Mouse (Mus musculus) right cerebral cortex, adult 2 months (tissue): ENCODE data around the gene Gm5767.

Source experiments
- DNase-seq, 2 experiments: peaks; one replicate each; pipeline ENCODE4 v3.0.0; 2021 to 2022; ENCODE audit warnings: low spot score in 2 of 2

Gm5767 gene

DNA sequence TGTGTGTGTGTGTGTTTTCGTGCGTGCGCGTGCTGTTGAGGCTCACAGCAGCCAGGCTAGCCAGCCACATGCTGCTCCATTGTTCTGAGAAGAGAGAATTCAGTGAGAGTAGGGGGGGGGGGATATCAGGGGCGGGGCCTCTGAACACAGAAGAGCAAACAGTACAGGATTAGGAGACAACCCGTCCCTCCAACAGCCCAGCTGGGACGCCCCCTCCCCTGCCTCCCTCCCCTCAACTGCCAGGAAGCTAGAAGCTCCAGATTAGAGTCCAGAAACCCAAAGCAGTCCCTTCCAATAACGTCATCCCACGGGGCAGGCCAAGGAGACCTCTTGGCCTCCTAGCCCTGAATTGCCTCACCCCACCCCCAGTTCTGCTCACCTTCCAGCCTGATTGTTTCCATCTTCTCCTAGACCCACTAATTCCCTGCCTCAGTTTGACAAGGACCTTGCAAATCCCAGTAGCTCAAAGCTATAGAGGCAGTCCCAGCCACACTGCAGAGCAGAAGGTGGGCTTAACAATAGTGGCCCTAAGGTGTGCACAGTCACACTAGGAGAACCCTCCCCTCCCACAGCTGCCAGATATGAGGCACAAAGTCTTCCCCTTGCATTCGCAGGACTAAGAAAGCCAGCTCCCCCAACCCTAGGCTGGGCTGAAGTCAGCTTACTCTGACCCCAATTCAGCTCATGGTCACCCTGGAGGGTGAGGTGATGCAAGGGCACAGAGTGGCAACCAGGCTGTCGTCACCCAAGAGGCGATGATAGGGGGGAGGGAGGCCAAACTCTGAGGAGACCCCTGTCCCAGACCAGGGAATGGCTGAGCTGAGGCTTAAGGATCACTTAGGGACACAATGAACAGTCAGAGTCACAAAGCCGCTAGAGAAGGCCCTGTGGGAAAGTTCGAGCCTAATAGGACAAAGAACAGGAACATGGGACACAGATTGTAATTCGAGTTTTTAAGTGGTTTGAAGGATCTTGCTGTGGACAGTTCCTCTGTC lies 10.2 kb upstream of the Gm5767 start:
- no peak for DNase-seq

DNA sequence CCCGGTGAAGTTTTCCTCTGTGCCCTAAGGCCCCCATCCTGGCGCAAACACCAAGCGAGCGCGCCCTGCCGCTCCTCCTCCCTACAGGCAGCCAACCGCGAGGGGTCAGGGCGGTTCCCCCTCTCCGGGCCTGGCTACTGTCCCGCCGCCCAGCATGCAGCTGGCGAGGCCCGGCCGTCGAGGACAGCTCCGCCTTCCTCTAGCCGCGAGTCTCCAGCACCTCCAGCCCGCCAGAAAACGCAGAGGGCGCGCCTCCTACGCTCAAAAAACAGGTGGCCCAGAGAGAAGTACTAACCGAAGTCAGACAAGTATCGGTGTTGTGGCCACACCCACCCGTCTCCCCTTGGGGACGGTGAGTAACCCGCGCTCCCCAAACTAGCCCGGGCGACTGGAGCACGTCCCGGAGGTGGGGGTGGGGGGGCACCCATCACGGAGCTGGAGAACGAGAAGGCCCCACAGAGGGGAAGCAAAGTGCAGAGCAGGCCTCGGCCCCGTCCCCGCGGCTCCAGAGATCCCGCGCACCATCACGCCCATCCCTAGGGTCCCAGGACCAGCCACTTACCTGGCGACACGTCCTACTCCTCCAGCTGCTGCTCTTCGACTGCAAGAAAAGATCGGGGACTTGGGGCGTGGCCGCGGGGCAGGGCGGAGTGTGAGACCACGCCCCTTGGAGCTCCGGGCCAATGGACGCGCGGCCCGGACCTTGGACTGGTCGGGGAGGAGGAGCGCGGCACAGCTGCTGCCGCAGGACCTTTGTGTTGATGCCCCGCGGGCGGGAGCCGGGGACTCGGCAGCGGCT lies 8.8 kb upstream of the Gm5767 start, which contains the start of gene Carhsp1:
TSS of gene Carhsp1 (minus strand) at position 605 of the 799 bp plus-strand sequence.
- DNase-seq, result peak; percentile 64 to 74

DNA sequence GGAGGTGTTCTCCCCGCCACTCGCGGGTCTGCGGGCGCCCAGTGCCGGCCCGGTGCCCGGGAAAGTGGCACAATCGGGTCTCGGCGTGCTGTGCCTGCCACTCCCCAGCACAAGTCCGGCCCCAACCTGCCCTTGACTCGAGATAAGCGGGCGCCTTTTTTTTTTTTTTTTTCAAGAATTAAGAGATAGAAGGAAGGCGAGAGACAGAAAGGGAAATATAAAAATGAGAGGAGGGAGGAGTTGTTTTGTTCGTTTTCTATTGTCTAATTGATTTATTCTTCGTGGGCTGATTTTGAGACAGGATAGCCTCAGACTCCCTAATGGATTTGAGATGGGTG lies 8.3 kb upstream of the Gm5767 start:
- no peak for DNase-seq

DNA sequence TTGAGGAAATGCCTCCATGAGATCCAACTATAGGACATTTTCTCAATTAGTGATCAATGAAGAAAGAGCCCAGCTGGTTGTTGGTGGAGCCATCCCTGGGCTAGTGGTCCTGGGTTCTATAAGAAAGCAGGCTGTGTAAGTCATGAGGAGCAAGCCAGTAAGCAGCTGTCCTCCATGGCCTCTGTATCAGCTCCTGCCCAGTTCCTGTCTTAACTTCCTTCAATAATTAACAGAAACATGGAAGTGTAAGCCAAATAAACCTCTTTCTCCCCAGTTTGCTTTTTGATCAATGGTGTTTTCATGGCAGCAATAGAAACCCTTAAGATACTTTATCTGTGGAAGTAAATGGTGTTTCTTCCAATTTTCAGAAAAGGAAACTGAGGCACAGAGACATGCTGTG lies 7.8 kb upstream of the Gm5767 start:
- no peak for DNase-seq

DNA sequence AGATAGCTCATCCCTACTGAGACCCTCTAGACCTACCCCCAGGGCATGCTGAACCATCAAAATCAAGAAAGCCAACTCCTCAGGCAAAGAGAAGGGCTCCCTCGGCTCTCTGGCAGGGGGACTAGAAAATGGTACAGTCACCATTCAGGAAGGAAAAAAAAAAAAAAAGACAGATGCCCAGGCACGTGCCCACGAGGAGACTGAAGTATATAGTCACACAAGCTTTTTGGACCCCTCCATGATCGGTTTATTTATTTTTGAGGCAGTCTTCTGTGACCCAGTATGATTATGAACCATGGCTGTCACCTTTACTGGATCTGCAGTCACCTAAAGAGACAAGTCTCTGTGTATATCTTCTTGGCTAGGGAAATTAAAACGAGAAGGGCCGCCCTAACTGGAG lies 7.2 kb upstream of the Gm5767 start:
- no peak for DNase-seq

DNA sequence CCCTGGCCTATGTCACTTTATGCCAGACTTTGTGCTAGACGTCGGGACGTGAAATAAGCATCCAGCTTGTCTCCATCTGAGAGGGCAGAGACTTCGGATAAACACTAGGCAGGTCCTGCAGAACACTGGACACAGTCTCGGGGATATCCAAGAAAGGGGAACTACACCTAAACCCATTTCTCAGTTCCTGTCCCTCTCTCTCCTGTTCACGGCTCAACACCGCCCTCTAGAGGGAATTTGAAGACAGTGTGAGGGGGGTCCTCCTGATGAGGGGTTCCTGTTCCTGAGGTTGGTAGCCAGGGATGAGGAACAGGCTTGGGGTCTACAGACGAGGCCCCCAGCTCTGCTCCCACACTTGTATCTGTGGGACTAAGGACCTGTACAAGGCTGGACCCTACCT lies 6.4 kb upstream of the Gm5767 start:
- peak; percentile 17 to 41 for DNase-seq

DNA sequence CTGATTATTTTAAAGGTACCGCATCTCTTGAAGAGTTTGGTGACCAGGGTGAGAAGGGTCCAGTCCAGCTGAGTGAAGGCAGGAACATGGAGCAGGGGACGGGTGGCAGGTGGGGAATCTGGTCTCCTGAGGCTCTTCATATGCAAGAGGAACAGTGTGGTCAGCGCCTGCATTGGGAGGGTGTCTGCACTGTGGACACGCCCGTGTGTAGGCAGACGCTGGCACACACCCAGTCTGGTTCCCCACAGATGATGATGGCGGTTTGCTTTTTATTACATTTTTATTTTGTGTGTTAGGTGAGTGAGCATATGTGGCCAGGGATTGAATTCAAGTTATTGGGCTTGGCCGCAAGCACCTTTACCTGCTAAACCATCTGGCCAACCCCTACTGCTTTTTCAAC lies 5.0 kb upstream of the Gm5767 start:
- no peak for DNase-seq

DNA sequence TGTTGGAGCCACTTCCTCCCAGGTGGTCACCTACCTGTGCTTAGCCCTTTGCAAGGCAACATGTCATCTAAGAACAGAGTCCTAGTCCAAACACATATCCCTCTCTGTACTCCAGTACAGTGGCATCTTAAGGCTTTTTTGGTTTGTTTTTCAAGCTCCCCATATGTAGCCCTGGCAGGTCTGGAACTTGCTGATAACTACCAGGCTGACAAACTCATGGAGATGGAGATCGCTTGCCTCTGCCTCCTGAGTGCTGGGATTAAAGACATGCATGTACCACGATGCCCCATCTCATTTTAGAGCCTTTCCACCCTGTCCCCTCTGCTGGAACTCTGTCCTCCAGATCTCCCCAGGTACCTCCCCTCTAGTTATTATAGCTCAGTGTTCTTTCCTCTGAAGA lies 4.3 kb upstream of the Gm5767 start:
- no peak for DNase-seq

DNA sequence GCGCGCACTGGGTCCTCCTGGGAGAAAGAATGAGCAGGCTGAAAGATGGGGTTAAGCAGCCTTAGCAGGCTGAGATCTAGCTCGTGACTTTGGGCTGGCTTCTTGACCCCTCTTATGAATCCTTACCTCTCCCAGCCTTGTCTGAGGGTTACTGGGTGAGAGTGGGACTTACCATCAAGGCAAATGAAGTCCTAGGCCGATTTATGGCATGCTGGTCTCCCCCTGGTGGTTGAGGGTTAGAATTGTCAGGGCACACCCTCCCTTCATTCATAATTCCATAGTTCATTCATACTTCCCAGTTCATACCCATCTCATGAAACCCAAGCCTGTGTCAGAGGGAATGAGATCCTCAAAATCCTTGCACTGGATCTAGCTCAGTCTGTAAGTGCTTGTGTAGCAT lies 3.8 kb upstream of the Gm5767 start:
- DNase-seq, result peak; percentile 28 to 66

DNA sequence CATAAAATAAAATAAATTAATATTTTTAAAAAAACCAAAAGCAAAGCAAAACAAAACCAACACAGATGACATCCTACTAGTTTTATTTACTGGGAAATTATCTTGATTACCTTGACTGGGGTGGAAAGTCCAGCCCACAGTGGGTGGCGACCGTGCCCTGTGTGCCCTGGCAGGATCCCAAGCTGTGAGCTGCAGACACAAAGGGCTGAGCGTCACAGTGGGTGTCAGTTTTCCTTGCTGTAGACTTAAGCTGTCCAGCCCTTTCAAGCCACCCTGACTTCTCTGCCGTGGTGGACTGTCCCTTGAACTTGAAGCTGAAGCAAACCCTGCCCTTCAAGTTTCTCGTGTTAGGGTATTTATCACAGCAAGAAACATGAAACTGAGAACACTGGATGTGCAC lies 2.5 kb upstream of the Gm5767 start:
- DNase-seq, result no peak

DNA sequence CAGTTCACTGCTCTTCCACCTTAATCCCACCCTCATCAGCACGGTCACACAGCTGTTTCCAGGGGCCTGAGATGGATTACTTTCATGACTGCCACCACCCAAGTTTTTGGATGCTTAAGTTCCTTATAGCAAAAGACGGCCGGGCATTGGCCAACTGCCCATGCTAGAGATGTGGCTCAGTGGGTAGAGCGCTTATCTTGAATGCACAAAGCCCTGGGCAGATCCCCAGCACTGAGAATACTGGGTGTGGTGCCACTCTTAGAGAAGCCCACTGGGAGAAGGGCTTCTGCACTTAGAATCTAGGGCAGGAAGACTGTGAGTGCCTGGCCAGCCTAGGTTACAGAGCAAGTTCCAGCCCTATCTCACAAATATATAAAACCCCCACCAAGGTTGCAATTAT lies 1.9 kb upstream of the Gm5767 start:
- DNase-seq, result no peak

DNA sequence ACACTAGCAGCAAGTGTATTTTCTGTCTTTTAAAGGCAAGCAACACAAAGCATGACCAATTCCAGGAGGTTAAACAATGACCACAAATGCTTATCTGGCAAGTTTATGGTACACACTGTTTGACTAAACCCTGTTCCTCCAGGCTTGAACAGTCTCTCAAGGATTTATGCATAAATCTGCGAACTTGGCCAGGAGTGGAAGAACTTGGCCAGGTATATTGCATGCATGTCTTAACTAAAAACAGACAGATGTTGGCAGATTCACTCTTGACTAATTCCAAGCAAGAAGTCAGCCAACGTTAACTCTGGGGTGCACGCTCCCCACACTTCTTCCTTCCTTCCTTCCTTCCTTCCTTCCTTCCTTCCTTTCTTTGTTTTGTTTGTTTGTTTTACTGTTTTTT lies 790 bp upstream of the Gm5767 start:
- DNase-seq, result no peak

DNA sequence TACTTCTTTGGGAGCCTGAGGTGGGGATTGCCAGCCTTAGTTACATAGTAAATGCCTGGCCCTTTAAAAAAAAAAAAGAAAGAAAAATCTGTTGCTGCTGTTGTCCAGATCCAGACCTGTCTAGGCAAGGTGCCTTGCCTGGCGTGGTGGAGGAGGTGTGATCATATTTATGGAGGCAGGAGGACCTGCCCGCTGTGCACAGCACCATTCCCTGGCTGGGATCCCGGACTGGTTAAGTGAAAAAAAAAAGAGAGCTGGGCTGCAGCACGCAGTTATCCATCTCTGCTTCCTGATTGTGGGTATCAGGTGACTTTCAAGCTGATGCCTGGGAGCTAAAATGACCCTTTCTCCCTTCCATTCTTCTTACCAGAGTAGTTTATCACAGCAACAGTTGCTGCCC lies 4.5 kb downstream of the Gm5767 start:
- DNase-seq, result no peak

DNA sequence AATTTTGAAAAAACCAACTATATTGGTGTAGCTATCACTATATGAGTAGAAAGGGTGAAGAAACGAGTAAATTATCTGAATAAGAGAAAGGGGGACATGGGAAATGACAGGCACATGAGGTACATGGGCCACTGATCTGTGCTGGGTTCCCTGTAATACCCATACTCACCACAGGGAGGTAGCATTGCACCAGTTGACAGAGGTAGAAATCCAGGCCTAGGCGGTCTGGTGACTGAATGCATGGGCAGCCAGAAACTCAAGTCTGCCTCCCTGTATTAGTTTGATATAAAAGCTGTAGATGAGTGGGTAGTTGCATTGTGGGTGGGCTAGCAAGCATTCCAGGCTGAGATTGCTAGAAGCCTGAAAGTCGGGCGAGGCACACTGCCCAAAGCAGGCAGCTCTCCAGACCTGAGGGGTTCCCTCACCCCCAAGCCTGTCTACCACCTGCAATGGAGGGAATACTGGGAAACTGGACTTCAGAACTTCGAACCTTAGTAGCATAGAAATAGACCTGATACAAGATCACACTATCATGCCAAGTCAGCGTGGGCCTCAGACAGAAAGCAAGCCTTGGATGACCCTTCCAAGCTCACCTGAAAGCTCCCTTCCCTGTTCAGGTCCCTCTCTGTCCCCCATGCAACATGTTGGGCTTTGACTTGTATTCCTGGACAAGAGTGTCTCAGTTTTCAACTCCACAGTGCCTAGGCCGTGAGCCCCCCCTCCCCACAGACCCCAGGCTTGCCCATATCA lies 5.7 kb downstream of the Gm5767 start:
- DNase-seq, result peak; percentile 86 to 87

DNA sequence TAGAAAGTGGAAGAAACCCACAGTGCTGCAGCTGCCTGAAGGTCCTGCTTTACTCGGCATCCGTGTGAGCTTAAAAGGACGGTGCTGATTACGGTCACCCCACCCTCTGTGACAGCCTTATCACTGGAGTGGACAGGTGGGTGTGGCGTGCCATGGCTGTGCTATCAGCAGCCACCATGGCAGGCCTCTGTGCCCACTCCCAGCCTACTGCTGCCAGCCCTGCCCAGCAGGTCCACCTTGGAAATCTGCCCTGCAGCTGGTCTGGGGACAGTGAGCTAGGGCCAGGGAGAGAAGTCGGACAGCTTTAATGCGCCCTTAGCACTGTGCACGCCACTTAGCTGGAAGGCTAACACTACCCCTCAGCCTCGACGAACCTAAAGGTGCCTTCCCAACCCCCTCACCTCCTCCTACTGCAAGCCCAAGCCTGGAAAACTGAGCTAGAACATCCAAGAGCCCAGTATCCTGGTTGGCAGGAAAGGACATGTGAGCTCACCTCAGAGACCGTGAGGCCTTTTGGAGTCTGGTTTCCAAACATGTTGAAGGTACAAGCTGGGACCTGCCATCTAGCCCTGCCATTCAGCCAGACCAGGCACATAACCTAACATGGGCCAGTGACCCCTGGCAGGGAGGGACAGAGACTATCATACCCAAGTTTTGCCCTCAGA lies 6.4 kb downstream of the Gm5767 start:
- DNase-seq, result no peak

DNA sequence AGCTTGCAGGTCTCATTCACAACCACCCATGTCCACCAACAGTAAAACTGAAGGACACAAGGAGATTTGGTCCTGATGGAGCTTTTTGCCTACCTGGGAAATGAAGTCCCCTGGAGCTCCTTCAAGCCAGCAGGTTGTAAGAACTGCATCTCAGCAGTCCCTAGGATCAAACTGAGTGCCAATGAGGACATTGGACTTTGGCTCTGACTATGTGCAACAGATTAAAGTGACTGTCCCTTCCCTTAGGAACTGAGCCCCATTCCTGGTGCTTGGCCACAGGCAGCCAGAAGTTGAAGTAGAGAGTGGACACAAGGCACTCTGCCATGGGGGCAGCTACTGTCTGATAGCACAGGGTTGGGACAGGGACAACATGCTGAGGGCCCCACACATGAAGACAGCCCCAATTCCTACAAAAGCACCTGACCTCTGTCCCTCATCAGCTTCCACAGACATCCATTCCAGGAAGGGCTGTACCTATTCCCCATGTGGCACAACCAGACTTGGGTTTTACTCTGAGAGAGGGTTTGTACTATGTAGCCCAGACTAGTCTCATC lies 7.1 kb downstream of the Gm5767 start:
- DNase-seq, result no peak

DNA sequence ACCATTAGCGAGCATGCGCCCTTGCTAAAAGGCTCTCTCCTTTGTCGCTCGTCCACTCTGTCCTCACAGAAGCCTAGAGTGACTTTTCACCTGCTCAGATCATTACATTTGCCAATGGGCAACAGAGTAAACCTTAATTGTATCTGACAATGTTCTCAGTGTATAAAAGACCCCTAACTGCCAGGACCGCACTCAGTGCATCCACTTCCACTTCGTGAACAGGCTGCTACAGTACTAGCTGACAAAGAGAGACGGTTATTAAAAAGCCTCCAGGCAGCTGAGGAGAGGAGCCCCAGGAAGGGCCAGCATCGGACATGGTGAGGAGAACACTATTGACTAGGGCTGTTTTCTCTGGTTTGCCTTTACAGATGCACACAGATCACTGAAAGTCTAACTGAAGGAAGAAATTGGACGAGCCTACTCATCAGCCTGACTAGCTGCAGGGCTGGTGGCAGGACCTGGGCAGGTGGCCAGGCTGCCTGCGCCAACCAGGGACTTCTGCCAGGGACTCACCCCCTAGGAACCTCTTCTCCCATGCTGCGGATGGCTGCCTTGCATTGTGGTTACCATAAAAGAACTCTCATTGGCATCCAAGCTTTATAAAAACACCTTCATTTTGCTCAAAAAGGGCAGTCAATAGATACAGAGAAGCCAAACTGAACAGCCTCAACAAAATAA lies 9.5 kb downstream of the Gm5767 start:
- peak in 1 of 2 experiments; percentile 45 for DNase-seq

DNA sequence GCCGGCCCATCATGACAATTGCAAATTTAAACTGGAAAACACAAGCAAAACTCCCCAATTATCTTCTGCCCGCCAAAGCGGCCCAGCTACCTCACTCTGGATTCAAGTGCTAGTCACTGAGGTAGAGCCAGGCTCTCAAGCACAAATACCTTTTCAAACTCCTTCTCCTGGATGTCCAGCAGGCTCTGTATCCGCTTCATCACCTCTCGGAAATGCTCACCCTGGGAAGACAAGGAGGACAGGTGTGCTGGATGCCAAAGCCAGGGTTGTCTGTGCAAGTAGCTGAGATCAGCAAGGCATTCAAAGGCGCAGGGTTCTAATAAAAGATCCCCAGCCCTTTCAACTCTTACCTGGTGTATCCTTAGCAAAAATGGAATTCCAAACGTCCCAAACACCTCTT lies 10.6 kb downstream of the Gm5767 start:
- no peak for DNase-seq

DNA sequence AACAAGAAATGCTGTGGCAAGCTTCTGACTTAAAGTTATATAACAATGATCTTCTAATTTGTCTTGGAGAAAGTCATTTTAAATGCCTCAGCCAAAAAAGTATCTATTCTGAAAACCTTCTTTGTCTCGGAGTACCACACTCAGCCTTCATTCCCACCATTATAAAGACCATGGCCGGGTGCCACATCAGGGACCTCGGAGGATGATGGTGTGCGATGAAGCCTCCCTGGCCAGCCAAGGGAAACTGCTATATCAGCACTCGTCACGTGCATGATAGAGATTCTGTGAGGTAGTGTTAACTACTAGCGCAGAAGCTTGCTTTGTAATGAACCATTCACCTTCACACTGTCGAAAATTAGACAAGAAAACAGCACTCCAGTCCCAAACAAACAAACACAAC lies 19.0 kb downstream of the Gm5767 start:
- DNase-seq, result no peak

DNA sequence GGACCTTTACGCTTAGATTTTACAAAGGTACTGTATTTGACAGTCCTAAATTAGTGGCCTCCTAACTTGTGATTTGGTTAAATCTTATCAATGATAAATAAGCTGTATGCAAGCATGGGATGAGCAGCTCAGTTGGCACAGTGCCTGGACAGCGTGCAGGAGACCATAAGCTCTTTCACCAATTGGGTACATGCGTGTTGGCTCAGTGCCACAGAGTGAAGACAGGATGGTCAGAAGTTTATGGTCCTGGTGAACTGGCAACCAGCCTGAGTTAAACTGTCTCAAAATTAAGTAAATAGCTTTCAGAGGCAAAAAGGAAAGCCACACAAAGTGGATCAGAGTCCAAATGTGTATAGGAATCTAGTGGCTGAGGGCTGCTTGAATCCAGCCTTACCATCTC lies 20.0 kb downstream of the Gm5767 start:
- no peak for DNase-seq

DNA sequence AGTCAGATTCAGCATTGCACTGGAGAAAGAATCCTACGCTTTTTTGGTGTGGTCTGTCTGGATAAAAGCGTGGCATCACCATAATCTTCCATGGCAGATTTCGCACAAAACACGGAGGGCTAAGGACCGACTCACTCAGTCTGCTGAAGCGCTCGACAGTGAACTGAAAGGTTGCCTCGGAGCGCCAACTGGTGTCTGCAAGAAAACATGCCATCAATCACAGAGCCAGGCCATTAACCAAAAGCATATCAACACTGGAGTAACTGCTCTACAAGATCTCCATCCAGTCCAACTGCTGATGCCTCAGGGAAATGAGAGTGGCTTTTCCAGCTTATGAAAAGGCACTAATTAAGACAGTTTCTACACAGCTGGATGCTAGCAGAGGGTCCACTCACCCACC lies 31.4 kb downstream of the Gm5767 start:
- no peak for DNase-seq
